Mouse (Mus musculus) layer of hippocampus, adult 8-10 months (tissue): Measurements from ENCODE around the gene Fam205c. TPM values are rescaled to one million over a fixed set of nuclear protein-coding genes. Genes with fewer than 3 reads are reported as not detected.

ENCODE experiments used
- DNase-seq, 2 experiments: peaks; one replicate each; pipeline ENCODE4 v3.0.0; 2022; ENCODE audit warnings: low spot score in 2 of 2
- total RNA-seq, 4 experiments: library from RNA; stranded (reverse); gene quantifications; 2 replicates each; pipeline ENCODE4 v1.2.4; 2022

The Fam205c gene
- under 1 TPM in 2 of 4 experiments, not detected in 2; 0.50 to 0.52 TPM for total RNA-seq

DNA sequence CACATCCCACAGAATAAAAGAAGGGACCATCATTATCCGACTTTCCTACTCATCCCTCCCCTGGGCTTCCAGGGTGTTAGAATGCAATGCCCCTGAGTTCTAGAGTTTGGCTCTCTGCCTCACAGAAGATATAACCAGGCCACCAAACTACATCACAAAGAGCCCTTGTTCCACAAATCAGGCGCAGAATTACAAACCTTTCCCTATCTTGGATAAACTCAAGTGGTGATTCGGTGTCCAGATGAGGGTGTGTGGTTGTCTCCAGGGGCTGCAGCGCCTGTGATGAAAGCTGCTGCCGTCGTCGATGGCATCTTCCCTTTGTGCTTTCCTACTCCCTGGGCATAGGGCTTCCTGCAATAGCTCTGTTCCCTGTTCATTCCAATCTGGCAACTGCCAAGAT lies at the start of gene Fam205c:
Gene Fam205c, minus strand, starts transcription at position 101 of the 400 bp plus-strand sequence.
- no peak for DNase-seq

DNA sequence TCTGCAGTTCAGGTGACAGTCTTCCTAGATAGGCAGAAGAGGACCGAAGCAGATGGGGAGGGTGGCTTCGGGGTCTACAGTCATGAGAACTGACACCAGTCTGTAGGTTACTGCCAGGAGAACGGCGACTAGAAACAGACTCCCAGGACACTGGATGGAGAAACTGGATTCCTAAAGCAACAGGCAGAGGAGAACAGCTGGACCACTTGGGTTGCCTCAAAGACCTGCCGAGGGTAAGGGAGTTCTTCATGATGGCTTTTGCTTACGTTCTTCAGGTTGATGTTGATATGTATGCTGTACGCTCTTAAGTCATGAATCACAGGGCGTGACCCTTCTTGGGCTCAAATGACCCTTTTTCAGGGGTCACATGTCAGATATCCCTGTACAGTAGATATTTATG lies 48.4 kb upstream of the Fam205c start:
- no peak for DNase-seq

DNA sequence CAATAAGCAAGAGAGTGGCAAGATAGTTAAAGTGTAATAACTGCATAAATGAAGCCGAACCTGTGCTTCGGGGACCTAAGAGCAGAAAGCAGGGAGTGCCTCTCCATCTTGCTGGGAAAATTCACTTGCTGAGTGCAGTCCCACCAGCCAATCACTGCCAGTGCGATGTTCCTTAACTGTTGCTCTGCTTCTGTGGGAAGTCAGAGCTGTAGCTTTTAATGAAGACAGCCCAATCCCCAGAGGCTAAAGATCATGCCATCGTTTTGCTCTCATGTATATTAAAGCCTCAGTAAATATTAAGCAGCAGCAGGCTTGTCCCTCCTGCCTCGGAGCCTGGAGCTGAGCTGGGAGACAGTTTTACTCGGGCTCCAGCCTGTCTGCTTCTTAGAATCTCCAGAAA lies 48.0 kb upstream of the Fam205c start:
- no peak for DNase-seq

DNA sequence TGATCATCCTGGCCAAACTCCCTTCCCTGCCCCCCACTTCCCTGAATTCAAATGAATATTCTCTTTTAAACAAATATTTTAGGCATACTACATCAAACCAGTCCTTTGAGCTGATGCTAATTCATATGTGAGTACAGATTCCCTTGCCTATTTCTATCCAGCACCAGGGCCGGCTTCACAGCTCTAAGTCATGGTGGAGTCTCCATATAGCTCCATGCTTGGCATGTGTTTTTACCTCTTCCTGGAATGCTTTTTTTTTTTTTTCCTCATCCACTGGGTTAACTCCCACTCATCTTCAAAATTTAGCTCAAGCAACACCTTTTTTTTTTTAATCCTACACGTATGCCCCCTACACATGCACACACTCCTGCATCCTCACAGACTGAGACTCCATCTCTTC lies 47.5 kb upstream of the Fam205c start:
- DNase-seq = peak in 1 of 2 experiments; percentile 3

DNA sequence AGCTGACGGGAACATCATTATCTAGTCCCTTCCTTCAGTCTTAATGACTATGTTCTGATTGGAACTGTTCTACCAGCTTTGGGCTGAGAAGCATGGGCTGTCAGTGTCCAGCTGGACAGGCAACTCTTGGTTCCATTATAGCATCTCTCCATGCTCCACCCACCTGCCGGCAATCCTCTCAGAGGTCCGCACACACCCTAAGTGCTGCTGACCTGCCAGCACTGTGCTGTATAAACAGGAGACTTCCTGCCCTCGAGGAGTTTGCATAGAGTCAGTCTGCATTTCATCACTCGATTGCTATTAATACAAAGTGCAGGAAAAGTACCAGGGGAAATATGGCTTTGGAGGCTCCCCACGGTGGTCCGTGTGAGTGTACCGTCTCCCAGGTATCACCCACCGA lies 46.7 kb upstream of the Fam205c start:
- no peak for DNase-seq

DNA sequence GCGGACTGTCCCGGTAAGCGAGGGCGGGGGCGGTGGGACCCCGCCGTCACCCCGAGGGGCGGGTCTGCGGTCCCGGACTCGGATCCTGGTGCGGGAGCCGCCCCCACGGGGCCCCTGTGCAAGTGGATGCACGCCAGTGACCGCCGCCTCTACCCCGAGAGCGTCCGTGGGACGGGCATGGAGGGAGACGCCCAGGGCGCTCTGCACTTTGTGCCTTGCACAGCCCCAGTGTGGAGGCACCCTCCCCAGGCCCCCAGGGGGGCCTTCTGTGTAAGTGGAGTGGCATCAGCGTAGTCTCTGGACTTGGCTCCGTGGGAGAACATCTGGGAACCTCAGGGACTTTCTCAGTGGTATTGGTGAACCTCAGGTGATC lies 43.4 kb upstream of the Fam205c start:
- no peak for DNase-seq

DNA sequence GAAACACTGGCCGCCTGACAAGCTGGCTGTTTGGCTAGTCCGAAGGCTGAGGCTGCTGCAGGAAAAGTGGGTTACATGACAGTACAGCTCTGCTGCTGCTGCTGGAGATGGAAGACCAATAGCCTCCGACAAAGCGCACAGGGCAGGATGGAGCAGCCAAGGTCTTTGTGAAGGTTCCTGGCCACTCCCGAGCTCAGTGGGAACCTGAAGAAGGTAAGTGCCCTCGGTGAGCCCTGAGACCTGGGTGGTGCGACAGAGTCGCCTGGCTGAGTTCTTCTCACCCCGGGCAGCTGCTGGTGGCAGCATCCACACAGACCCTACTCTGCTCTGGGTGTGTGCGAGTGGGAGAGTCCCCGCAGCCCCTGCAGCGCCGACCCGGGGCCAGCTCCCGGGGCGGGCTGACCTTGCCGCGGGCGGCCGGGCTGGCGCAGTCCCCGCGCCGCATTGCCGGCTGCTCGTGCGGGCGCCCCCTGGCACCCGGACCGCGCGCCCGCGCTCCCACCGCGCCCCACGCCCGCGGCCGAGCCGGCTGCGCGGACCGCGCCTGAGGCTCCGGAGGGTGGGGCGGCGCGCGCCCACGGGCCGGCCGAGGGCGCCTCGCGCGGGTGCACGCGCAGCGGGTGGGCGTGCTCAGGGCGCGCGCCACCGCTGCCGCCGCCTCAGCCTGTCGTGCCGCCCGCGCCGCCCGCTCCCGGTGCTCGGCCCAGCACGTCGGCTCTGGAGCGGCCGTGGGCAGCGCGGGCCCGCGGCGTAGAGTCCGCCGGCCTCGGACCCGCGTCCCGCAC lies 42.8 kb upstream of the Fam205c start, which contains the start of gene Phf24:
Gene Phf24, plus strand, starts transcription at position 44 of the 785 bp plus-strand sequence.
- peak in 1 of 2 experiments; percentile 35 for DNase-seq

DNA sequence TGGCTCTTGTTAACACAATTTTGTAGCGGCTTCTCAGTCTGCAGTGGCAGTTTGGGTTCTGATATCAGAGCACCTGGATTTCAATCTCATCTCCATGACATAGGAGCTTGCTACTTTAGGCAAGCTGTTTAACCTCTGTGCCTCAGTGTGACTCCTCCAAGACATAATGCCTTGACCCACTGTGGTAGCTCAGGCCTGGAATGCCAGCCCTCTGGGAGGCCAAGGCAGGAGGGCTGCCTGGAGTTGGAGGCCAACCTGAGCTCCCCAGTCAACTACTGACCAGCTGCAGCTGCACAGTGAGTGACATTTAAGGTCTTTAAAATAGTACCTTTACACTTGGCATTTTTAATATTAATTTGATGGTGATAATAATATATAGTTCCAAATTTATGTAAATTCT lies 41.9 kb upstream of the Fam205c start:
- no peak for DNase-seq

DNA sequence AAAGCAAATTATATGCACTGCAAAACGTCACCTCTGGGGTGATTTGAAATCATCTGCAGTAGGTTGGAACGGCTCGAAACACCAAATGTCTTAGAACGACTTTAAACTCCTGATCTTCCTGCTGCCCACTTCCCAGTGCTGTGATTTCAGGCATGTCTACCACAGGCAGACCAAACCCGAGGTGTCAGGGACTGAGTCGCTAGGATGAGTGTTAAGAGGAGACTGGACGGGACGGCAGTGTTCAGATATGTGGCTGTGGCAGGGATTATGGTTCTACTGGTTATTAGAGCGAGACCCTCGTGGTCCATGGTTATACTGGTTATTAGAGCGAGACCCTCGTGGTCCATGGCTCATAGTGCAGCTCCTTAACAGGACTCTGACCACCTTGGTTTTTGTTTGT lies 41.3 kb upstream of the Fam205c start:
- no peak for DNase-seq

DNA sequence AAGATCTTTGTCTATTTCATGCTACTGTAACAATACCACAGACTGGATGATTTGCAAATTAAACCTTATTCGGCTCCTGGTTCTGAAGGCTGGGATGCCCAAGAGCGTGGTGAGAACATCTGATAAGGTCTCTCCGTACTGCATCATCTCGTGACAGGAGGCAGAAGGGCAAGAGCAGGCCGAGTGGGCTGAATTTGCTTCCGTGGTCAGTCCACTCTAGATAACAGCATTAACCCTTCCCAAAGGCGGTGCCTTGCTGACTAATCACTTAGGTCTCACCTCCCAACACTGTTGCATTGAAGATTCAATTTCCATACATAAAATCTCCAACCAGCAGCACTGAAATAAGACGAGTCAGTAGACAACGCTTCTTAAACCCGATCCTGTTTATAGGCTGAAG lies 39.4 kb upstream of the Fam205c start:
- no peak for DNase-seq

DNA sequence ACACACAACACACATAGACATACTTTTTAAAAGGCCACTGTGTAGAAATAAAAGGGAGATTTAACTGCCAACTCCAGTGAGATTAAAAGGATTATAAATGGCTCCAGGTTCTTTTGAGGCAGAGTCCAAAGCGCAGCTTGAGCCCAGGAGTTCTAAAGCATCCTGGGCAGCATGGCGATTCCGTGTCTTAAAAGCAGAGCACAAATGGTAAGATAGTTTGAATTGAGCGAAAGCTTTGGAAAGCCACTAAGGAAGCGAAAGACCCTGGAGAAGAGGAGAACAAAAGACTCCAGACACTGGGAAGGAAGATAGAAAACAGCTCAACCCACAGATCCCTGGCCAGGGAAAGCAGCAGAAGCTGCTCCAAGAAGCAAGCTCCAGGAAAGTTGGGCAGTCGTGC lies 30.9 kb upstream of the Fam205c start:
- no peak for DNase-seq

DNA sequence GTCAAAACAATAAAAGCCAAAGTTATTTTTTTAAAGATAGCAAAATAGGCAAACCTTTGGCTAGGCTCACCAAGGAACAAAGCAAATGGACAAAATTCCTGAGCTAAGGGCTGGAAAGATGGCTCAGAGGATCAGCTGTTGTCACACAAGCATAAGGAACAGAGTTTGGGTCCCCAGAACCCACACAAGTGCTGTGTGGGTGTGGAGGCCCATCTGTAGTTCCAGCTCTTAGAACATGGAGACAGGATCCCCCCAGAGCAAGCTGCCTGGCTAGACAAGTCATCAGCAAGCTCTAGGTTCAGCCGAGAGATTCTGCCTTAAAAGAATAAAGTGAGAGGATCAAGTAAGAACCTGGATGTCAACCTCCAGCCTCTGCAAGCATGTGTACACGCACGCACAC lies 30.5 kb upstream of the Fam205c start:
- DNase-seq = peak in 1 of 2 experiments; percentile 44

DNA sequence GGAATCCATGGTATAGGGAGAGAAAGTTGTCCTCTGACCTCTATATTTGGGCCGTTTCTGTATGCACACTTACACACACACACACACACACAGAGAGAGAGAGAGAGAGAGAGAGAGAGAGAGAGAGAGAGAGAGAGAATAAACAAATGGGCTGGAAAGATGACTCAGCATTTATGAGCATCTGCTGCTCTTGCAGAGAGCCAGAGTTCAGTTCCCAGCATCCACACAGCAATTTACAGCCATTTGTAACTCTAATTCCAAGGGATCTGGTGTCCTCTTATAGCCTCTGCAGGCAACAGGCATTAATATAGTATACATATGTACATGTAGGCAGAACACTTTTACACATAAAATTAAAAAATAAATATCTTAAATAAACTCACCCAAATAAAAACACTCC lies 29.9 kb upstream of the Fam205c start:
- DNase-seq = no peak

DNA sequence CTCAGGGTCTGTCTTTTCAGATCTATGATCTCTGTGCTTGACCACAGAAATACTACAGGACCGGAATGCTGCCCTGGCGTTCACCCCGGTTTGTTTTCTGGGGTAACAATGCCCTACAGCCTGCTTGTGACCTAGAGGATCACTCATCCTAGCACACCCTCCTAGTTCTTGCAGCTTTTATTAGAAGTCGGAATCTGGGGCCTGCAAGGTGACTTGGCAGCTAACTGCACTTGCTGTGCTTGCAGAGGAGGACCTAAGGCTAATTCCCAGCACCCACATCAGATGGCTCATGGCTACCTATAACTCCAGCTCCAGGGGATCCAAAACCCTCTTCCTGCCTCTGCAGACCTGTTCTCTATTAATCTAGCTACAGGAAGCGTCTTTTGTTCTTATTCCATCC lies 28.7 kb upstream of the Fam205c start:
- no peak for DNase-seq

DNA sequence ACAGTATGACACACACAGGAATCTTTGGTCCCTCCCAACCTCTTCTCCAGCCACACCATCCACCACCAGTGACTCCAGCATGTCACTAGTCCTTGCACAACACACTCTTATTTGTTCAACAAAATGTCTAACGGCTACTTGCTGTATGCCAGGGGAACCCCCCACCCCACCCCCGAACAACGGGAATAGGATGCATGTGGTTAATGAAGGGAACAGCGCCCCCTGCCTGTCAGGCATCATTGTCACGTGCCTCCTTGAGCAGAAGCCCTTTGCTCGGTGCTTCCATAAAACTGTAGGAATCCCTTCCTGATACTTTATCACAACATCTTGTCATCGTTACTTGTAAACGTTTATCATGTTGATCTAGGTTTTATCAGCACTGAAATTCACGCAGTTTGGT lies 28.1 kb upstream of the Fam205c start:
- no peak for DNase-seq

DNA sequence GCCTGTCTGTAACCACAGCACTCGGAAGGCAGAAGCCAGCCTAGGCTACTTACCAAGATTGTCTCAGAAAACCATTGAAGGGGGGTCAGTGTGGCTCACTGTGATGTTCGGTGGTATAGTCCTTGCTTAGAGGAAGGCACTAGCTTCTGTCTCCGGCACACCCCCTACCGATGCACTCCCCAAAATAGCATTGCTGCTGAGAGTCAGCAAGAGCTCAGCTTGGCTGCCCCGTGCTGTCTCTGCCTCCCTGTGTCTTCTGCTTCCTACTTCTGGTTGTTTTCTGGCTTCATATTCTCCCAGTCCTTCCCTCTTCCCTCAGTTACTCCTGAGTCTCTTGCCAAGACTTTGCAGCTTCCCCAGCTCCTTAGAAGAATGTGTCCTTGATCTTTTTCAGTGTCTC lies 26.8 kb upstream of the Fam205c start:
- DNase-seq = peak in 1 of 2 experiments; percentile 39

DNA sequence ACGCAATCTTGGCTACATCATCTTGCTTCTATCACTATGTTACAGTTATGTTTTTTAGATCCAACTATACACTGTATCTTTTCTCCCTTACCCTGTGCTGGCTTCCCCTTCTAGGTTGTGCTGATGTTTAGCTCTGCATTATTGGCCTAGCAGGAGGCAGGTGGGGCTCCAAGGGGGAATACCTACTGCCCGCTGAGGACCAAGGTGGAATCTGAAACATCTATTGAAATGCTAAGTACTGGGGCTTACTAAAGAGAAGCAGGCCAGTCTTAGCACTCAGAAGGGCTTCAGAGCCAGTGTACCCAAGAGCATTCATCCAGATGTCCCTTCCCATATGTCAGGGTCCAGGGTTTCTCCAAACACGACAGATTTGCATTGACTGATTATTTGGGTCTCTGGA lies 24.9 kb upstream of the Fam205c start:
- no peak for DNase-seq

DNA sequence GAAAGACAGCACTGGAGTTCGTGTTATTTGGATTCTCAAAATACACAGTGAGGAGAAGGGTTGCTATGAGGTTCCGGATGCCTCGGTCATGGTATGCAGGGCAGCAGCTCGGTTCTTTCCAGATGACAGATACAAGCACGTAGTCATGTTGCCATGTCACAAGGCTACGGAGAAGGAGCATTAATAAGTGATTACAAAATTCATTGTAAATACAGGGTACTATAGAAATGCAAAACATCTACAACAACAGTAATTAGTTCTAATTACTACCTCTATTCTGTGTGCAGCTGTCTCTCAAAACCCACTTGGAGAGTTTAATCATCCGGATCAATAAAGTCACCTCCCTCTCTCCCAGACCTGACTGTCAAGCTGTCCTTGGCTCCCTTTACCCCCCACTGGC lies 21.1 kb upstream of the Fam205c start:
- DNase-seq = no peak

DNA sequence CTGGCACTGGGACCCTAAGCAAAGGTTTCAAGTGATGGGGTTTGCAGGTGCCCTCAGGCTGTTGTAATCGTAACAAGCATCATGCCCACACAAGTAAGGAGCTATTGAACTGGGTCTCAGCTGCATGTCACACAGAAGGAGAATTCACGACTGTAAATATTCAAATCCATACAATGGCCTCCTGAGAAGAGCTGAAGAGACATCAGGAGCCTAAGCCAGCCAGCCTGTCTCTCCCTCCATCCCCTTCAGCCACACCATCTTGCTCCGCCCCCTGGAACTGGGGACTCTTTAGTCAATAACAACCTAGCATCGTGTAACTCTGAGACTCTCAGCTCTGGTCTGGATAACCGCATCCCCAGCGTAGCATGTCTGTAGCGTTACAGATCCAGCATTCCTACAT lies 17.1 kb upstream of the Fam205c start:
- DNase-seq = no peak

DNA sequence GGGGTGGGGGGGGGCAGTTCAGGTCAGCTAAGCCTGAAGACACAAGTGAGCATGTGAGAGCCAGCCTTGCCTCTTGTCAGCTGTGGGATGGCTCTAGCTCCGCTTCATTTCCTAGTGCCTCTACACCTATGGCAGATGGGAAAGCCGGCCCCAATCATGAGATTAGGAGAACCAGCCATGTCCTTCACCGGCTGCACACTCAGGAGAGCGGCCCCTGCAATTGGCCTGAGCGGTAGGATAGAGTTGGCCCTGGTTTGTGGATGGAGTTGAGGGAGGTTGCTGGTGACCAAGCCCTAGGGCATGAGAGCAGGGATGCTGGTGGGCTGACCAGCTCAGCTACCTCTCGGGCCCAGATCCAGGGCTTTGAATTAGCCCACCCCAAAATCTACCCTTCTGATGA lies 14.8 kb upstream of the Fam205c start:
- DNase-seq = no peak

DNA sequence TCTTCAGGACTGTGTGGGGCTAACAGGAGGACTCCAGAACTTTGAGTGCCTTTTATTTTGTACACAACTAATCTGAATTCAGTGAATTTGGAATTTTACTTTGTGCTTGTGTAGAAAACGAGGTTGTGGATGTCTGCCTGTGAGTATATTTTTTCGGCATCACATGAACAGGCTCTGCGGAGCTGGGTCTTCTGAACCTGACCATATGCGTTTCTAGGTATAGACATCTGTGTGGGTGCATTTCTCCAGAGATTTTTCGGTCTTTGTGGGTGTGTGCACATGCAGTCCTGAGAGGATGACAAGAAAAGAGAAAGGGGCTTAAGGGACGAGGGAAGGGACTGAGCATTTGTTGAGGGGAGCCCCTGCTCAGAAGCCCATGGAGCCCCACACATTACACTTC lies 12.9 kb upstream of the Fam205c start:
- DNase-seq = no peak

DNA sequence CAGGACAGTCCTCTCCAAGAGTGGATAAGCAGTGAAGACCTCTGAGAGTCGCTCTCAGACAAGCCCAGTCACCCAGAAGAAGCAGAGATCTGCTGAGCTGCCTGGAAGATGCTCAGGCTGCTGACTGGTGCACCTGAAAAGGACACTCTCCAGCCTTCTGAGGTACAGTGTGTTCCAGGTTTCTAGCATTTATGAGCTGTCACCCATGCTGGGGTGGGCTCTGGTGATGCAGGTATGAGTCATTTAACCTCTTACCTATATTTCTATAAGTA lies 6.6 kb upstream of the Fam205c start:
- DNase-seq = no peak

DNA sequence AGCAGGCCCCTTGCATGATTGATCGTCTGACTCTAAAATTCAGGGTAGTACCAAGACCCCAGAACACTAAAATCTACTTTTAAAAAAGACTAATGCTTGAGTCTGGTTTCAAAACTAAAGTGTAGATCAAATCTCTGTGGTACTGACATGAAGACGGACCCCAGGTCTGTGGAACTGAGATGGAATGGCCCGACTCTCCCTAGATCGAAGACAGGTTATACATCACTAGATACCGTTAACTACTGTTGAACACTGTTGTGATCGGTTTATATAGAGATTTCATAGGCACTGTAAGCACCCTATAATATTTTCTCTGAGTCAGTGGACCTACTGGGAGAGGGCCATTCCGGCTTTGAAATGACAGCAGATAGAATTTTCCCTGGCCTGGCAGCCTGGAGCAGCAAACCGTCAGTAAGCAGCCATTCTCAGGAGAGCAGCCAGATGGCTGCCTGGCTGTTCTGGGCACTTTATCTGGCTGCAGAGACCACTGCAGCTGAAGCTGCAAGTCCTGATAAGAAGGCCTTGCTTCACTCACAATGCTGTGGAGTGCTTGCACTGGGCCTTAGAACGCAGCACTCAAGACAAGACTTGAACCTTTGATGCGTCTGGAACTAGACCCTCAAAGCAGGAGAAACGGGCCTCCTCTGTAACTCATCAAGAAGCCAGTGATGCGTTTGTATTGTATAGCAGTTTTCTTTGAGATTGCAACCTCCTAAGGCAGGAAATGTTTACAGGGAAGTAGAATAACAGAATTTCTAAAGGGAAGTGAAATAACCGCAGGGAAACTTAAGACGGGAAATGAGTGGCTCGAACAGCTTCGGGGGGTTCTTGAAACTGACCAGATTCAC lies 6.0 kb upstream of the Fam205c start:
- no peak for DNase-seq
